Mouse (Mus musculus): Measurements from ENCODE around the gene Cel.

- TF ChIP-seq EP300 (IDR thresholded peaks at IDR 0.05; ENCODE audit: low read depth in 1 of 2, low read length in 2 of 2) (no peak), ZNF384 (IDR thresholded peaks at IDR 0.05; ENCODE audit: low read depth, low read length) (no peak)
These were observed 45.0 kb downstream of the Cel start for GRCm38 (mm10) chr2:28518231-28518630.
